Mouse (Mus musculus) spleen, embryonic (tissue): ENCODE measurements around the gene Gpr87.

Experiments used
- CTCF ChIA-PET: fragments of 350-600 bp; sonication (Branson Sonifier 250); formaldehyde crosslinking; loops from one replicate; lab custom pipeline; 2022; lab: Charles Lee

Gpr87 gene

DNA sequence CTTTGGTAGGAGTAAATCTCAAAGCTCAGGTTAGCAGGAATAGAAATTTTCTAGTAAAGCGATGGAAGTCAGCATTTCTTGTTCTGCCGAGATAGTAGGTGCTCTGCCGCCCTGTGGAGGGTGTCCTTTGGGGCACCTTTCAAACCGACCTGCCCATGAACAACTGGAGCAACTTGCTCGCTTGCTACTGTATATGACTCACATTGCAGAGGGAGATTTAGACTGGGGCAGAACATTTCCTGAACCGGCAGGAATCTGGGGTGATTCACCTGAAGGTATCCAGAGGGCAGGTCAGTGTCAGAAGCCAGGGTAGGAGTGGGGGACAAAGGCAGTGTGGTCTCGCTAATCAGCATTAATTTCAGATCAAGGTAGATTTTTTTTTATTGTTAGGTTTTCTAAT lies at the start of gene Gpr87:
Gpr87 (minus strand) TSS at position 167 of the 400 bp plus-strand sequence.
- CTCF ChIA-PET, result no interaction called here

DNA sequence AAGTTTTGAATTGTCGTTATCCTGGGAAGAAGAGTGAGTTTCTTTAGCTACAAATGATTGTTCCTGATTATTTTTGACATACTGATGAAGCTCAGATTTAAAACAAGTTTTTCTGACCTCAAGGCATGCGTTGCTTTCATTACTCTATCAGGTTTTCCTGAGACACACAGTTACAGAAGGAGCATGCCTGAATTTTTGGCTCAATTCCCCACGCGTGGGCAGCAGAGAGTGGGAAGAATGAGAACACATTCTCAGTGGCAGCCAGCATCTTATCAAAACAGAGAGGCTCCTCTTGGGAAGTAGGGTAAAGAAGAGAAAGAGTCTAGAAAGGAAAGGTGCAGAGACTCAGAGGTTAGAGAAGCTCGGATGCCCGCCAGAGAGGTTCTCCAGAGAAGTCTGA lies 48.5 kb upstream of the Gpr87 start:
- CTCF ChIA-PET, result no interaction called here

DNA sequence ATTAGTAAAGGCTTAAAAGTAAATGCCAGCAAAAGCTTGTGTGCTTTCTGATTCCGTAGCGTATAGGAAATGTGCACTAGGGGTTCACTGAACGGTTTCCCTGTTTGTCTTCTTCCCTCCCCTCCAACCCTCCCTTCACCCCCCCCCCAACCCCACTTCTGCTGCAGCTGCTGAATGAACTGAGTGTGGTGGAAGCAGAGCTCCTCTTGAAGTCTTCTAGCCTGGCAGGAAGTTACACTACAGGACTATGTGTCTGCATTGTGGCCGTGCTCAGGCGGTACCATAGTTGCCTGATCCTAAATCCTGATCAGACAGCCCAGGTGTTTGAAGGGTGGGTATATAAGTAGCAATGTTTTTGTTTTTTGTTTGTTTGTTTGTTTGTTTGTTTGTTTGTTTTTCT lies 40.0 kb upstream of the Gpr87 start:
- CTCF ChIA-PET, result no interaction called here

DNA sequence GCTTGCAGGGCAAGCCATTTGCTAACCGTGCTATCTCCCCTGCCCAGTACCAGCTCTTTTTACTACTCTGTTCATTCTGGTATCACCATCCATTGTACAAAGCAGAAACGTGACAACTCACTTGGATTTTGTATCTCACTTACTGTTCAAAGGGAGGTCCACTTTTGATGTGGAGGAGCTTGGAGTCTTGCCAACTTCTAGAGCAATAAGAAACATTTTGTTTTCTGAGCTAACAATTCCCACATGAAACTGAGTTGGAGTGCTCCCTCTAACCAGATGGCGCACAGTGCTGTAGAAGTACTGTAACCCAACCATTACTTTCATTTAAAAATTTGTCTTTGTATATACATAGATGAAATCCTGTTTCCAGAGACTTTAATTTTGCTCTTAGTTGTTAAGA lies 36.0 kb upstream of the Gpr87 start:
- CTCF ChIA-PET, result interaction anchor here (0.6 kb wide), 1 partner anchor 20 kb away, joined by 5 read pairs; no protein-coding TSS in a partner anchor

DNA sequence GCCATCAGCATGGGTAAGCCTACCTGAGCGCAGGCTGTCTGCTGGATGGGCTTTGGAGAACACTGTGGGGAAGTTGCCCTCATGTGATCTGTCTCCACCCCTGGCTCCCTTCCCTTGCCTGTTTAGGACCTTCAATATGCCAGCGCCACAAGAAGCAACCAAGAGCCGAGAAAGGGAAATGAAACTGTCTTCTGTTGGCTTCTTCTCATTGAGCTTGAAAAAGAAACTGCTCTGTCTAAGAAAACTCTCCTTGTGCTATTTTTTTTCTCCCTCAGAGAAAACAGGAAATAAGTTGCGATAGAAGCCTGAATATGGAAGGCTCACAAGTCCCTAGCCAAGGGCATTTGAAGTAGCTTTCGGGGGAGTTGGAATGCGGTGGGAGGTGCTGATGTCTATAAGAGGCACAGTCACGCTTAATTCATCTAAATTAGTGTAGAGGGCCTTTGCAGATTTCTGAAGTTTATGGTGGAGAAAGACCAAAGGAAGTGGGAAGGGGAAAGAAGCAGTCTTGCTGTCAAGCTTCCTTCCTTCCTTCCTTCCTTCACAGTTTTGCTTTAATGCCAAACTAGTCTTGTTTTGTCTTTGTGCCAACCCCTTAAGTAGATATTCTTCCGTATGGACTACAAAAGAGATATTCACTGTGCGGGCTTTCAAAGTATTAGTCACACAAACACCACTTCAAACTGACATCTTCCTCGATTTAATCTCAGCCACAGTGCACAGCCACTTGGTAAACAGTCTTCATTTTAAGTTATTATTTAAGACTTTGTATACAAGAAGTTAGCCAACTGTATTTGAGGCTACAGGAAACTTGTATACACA lies 34.0 kb upstream of the Gpr87 start:
- CTCF ChIA-PET, result interaction anchor here (1.0 kb wide), 1 partner anchor 65 kb away, joined by 3 read pairs; no protein-coding TSS in a partner anchor

DNA sequence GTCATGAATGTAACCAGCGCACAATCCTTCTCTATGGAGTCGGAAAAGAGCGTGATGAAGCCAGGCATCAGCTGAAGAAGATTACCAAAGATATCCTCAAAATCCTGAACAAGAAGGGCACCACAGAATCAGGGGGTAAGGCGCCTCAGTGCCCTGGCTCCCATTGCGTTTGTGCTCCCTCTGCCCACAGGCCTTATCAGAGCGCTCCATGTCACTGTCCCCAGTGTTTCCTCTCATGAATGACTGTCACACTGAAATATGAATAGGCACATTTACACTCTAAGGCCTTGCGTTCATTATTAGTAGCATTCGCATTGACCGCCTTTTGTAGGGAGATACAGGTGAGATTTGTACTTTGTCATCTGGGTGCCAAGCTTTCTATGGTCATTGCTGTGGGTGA lies 32.8 kb upstream of the Gpr87 start:
- CTCF ChIA-PET, result interaction anchor here (0.7 kb wide), 1 partner anchor 84 kb away, joined by 3 read pairs; no protein-coding TSS in a partner anchor

DNA sequence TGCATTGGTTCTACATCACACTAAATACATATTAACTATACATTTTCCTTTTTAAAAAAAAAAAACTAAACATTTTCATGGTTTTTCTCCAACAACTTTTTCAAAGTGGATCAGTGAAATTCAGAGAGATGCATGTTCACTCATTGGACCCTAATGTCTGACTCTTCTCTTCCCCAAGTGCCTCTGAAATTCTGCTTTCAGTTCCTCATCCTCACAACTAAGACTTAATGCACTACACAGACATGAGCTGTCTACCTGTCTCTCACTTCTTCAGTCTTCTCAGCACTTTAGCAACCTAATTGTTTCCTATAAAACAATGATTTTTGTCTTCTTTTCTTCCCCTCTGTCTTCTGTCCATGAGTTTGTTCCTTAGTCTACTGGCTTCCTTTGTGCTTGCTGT lies 30.5 kb upstream of the Gpr87 start:
- CTCF ChIA-PET, result no interaction called here

DNA sequence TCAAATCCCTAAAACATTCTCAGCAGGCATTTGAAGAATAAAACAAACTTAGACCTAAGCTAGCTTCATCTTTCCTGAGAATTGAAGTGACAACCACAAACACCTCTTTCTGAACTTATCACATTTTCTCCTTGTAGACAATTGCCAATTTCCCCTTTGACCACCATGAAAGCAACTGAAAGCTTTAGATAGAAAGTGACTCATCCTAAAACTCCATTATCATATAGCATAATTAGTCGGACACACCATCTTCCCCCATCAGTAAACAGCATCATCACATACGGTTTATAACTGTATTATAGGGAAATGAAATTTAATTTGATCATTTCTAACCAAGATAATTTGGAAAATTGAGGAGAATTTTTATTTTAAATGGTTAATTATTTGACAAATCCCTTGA lies 27.4 kb upstream of the Gpr87 start:
- CTCF ChIA-PET, result no interaction called here

DNA sequence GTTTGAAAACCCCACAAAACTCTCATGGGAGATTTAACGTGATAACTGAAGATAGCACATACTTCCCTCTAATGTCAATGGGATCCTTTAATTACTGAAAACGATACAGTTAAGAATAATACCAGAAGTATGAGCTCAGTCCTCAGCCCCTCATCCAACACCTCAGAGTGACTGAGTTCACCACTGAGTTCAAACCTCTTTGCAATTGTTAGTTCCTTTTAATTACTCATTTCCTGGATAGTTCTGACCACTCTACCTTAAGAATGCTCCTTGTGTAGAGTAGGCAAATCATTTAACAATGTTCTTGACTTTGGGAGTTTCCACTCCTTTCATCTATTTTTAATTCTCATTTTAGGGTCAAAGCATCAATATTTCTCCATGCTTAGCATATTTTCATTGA lies 24.4 kb upstream of the Gpr87 start:
- CTCF ChIA-PET, result no interaction called here

DNA sequence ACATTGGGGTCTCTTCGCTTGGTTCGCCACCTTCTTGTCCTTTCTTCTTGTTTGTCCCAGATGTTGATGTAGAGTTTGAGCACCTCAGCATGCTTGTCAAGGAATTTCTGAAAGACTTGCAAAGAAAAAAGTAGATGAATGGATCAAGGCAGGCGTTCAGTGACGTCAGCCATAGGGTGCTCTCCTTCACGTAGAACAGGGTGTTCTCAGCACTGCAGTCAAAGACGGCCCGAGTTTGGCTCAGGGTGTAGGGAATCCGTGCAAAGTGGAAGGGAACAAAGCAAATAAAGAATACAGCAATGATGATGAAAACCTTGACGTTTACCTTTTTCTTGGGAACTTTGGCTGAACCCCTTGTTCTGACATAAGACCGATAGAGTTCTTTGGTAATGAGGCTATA lies 22.3 kb upstream of the Gpr87 start:
- CTCF ChIA-PET, result no interaction called here

DNA sequence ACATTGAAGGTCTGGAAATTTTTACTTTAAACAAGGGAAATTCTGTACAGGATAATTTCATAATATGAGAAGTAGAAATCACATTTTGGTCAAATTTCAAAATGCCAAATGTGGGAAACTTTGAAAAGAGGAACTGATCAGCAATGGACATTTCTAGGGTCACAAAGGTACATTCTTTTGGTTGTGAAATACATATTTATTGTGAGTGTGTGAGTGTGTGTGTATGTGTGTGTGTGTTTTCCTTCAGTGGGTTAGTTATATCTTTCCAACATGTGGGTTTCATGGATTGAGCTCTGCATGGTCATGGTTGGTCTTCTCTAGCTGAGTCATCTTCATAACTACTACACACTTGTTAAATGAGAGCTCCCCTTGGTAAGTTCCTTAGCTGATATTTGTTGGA lies 17.5 kb upstream of the Gpr87 start:
- CTCF ChIA-PET, result no interaction called here

DNA sequence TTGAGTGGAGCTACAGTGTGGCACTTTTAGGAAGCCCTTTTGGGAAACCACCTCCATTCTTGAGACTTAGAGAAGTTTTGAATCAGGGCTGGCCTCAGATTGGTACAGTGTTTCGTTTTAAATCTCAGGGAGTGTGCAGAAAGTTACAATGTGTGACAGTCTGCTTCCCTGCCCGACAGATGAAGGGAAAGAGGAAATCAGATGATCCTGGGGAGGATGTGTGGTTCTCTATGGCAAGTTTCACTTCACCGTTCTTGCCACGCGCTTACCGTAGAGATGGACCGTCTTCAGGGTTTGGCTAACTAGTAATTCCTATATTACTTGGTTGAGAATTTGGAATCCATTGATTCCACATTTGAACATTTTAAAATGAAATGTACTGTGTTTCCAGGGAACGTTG lies 16.9 kb upstream of the Gpr87 start:
- CTCF ChIA-PET, result no interaction called here

DNA sequence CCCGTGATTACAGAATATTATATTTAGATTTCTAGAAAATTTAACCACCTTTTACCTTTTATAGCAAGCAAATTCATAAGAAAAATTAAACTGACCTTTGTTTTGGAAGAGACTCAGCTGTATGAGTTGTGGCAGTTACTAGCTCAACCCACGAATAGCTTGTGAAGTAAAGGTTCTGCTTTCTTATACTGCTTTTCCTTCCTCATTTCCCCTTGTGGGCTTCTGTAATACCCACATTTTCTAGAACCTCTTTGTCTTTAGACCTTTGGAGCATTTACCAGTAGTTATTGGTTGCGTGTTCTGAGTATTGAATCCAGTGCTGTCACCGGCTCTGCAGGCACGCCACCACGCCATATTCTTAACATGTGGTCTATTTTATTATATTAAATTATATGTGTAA lies 15.8 kb upstream of the Gpr87 start, which contains the start of gene P2ry13:
P2ry13 (minus strand) TSS at position 156 of the 400 bp plus-strand sequence.
- CTCF ChIA-PET, result interaction anchor here (1.0 kb wide), 2 partner anchors 94 to 116 kb away, joined by 3 read pairs; no protein-coding TSS in a partner anchor

DNA sequence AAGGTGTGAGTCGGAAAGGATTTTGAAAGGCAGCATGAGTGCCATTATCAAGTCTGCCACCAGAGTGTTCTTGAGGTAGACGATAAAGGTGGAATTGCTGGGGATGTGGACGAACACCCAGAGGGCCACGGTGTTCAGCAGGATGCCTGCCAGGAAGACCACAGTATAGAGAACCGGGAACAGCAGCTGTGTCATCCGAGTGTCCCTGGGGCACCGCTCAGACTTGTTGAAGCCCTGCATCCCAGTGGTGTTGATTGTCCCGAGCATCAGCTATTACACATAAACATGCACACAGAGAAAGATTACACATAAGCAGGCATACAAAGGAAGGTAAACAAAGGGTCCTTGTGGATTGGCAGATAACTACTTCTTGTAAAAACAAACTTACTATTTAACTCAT lies 15.2 kb upstream of the Gpr87 start:
- CTCF ChIA-PET, result interaction anchor here (1.0 kb wide), 1 partner anchor 94 kb away, joined by 3 read pairs; no protein-coding TSS in a partner anchor

DNA sequence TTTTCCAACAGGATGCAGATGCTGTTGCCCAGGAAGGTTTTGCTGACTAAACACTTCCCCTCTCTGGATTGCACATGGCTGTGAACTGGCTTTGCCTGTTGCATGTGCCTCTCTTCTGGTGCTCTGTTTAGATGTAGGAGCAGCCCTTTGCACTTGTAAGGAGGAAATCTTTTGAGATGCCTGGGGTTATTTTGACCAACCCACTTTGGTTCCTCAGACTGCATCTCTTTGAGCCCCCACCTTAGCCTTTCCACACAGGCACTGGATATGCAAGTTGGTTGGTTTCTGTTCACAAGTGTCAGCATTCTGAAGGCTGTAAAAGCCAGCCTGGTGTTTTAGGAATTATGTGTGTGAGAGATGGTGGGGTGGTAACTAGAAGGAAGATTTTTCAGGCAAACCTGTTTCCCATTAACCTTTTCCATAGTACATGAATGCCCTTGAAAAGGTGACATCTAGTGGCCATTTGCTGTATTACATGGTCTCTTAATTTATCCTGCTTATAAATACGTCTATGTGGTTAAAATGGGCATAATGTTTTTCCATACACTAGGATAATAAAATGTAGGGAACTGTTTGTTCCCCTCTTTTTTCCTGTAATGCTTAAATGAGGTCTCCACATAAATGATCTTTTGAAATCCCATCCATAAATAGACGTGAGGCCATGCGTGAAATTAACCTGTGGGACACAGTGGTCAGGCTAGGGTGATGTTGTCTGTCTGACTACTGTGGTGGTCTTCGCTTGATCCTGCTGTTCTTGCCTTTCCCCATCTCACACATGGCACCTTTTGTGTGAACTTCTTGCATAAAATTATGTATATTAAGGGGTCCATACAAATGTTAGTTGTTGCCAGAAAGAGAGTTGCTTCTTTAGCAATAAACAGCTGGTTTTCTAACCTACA lies 14.0 kb upstream of the Gpr87 start:
- CTCF ChIA-PET, result no interaction called here

DNA sequence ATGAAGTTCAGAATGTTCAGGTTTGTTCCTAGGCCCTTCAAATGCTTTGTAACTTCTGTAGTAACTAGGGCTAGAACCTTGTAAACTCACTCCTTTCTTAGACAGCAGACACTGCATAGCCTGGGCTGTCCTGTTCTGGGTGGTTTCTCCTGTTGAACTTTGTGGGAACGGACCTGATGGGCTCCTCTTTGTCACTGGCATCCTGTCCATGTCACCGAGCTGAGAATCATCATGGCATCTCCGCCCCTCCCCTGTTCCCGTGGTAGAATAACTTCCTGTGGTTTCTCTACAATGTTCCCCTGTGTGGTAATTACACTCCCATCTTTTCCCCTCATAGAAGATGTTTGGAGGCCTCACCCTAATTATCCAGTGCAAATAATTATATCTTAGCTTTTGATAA lies 11.0 kb upstream of the Gpr87 start:
- CTCF ChIA-PET, result no interaction called here

DNA sequence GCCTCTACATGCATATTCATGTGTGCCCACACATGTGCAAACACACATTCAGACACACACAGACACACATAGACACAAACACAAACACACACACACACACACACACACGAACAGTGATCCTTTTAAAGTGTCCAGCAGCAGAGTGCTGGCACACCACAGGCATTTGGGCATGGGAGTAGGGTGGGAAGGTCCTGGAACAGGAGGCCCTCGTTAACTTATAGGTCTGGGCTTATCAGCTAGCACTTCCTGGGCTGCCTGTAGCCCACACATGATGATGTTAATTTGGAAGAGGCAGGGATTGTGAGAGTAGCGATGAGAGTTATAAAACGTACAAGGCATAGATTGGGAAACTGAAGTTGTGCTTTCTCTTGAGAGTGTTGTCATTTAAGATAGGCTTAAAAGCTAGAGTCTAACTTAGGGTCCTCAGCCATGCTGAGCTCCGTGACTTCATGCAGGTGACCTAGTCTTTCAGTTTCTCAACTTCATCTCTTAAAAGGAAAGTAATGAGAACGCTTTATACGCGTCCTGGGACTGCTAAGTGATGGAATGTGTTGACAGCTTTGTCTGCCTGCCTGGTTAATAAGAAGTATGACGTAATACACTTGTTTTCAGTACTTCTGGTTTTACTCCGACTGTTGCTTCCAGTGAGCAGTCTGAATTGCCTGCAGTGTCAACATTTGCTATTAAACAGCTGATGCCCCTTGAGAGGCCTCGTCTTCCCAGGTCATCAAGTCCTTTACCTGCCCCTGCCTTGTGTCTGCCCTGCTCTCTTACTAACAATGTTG lies 10.0 kb upstream of the Gpr87 start:
- CTCF ChIA-PET, result no interaction called here

DNA sequence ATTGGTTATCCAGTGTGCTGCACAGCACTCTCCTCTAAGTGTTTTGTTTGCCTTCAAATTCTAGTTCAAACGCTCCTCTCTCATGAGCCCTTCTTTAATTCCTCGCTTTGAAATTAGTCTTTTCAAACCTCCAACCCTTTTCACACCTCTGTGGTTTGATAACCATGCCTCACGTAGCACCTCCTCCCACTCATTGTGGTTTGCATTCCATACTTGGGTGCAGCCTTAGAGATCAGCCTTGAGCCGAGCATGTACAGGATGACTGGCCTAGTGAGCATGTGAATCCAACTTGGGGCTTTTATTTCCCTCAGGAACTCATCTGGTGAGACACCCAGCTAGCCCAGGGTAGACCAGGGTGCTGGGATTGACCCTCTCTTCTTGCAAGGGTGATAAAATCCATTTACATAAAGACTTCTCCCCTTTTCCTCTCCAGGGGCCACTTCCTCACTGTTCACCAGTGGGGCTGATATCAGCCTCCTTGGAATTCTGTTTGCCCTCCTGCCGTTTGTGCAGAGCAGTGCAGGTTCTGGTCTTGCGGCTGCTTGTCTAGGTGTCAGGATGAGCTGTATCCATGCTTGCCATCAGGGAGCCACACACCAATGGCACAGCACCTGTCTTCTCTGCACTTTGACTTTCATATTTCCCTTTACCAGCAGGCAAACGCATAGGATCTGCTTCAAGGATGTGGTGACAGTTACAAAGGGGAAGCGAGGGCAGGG lies 9.1 kb upstream of the Gpr87 start:
- CTCF ChIA-PET, result no interaction called here

DNA sequence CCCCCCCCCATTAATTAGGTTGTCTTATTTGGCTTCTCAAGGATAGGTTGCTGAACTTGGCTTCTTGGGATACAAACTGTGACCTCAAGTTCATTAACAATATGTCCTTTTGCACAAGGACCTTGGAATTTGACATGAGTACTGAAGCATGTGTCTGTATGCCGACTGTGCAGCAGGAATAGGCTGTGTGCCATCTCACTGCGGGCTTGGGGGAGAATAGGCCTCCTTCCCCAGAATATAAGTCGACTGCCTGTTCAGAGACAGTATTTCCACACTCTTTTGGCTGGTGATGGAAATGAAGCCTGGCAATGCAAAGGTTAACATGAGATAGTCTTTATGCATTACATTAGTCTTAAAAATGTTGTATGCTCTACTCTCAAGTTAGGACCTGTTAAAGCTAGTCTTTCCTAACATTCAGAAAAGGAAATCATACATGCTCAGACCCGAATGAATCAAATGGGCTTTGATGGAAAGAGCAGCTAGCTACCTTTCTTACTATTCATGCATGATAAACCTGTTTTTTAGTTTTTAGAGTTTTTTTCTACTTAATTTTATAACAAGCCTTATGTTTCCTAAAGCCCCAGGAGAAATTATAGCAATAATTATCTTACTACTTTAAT lies 2.5 kb upstream of the Gpr87 start:
- CTCF ChIA-PET, result no interaction called here

DNA sequence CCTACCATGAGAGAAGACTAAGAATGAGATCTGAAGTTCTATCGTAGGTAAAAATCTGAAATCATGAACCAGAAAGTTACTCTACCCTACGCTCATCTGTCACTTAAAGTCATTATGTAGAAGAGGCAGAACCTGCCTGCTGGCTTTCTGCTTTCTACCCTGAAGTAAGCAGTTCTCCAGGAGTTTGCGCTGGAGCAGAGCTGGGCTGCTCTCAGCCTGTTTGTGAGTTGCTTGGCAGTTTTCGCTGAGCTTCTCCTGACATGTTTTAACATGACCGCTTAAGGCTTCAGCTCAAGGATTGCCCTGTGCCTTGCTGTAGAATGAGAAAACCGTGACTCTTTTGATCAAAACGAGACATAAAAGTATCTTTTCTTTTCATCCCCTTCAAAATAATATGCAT lies 805 bp downstream of the Gpr87 start:
- CTCF ChIA-PET, result no interaction called here
